Mouse (Mus musculus): ENCODE results near the gene Tm7sf3.
"Not testable (repeated sequence)": the region's sequence is repeated elsewhere in the genome, so short reads cannot be mapped to it uniquely, and the experiment has no call there.

The Tm7sf3 gene

DNA sequence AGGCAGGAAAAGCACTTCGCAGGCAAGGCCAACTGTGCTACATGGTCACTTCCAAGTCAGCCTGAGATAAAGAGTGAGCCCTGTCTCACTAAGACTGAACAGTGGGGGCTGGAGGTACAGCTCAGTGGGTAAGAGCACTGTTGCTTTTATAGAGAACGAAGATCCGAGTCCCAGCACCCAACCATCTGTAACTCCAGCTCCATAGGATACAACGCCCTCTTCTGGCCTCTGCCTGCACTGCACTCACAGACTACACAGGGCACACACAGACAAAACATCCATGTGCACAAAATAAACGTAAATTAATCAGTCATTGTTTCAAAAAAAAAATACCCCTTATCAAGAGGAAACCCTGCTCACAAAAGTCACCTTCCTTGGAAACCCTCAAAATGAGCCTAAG, 28.7 kb downstream of the Tm7sf3 start:
- DNase-seq (ENCODE audit: low spot score in 2 of 2): no peak

DNA sequence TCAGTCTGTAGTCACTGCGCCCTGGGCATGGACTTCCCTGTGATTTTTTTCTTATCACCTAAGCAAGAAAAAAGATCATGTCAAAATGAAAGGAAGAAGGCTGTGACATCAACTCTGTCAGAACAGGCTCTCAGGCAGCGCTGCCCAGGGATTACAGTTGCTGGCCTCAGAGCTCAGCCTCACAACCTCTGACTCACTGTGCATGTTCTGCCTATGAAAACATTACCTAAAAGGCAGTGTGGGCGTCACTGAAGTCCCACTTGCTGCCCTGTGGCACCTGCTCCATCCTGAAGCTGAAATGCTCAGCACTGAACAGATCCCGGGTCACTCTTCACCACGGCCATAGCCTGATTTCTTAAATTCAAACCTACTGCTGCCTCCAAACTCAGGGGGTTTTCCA, 29.9 kb downstream of the Tm7sf3 start:
- DNase-seq (ENCODE audit: low spot score in 2 of 2): no peak

DNA sequence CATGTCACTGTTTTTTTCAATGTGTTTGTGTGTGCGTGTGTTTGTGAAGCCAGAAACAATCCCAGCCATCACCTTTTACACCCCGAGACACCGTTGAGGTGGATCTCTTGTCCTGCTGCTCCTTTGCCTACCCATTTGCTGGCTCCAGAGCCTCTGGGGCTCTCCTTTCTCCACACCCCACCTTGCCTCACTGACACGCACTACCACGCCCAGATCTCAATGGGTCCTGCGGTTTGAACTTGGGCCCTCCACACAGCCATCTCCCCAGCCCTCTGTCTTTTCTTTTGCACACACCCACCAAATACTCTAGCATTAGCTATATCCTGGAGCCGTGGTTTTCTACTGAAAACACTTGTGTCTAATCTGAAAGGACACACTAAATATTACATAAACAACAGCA, 30.7 kb downstream of the Tm7sf3 start:
- no peak for DNase-seq (ENCODE audit: low spot score in 2 of 2)

DNA sequence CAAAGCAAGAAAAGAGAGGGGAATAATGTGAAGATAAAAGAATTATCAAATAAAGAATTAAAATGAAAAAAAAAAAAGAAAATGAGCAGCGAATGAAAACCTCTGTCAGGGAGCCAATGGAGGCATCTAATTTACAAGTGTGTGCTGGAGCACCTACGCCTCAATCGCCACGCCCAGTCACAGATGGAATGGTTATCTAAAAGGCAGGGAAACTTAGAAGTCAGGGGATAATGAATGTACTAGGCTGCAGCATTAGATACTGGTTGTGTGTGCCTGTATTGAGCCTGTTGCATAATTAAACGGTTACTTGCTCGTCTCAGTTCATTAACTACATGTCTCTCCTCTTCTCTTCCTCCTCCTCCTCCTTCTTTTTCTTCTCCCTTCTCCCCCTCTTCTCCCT, 31.2 kb downstream of the Tm7sf3 start:
- DNase-seq (ENCODE audit: low spot score in 2 of 2): no peak

DNA sequence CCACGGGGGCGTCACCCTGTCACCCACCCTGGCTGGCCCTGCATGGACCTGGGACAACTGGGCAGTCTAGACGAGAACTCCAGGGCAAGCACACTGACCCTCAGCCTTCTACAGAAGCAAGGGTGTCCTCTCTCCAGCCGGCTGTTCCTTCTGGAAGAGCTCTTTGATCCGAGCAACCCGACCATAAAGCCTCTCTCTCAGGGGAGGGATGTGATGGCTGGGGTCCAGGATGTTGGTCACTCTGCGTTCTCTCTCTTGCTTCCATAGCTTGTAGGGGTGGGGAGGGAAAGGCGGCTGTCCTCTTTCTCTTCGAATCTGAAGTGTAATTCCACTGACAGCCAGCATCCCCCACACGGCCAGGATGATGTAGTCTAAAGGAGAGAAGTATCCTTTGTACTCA, 39.0 kb downstream of the Tm7sf3 start:
- DNase-seq (ENCODE audit: low spot score in 2 of 2): no peak

DNA sequence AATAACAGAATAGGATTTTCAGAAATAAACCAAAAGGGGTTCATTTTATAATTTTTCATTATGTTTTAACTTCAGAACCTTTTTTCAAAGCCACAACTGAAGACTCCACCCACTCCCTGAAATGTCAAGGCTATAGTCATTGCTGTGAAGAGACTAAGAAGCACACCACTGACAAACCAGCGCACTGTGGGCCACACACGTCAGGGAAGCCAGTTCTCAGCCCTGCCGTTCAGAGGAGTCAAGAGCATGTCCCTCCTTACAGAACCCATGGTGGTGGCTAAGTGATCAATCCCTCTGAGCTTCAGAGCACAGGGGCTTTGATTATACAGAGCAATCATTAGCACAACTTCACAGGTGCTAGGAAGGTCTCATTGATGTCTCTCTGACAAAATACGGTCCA, 40.0 kb downstream of the Tm7sf3 start:
- DNase-seq (ENCODE audit: low spot score in 2 of 2): no peak

DNA sequence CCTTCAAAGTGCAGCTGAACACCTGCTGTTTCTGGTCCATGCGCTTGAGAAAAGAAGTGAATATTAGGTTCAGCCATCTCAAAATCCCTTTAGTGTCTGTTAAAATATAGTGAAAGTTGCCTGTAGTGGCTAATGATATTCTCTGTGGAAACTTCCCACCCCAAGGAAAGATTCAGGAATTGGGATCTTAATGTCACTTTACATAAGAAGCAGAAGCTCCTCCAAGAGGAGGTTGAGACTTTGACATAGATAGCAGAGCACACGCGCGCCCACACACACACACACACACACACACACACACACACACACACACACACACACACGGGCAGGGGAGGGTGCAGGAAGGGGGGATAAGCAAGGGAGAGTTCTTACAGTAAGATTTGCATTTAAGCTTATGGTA, 57.5 kb downstream of the Tm7sf3 start:
- no peak for DNase-seq (ENCODE audit: low spot score in 2 of 2)

DNA sequence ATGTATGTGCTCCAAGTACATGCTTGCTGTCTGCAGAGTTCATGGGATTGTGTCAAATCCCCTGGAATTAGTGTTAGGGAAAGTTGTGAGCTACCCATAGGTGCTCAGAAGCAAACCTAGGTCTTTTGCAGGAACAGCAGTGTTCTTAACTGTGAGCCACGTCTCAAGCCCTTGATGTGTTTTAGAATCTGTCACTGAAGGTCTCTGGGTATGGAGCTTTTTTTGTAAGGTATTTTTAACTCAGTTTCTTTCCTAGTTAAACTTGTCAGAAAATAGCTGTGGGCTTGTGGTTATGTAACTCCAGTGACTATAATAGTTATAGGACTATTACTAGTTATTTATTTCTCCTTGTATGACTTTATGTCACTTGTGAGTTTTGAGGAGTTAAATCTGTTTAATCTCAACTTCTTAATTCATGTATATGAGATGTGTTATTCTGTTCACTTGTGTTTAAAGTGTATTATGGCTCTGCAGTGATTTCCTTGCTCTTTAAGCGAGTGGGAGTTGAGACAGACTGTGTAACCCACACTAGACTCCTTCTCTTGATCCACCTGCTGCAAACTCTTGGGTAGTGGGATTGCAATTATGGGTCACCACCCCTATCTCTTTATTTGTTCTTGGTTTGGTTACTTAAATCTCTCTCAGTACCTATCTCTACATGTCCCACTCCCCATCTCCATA, 59.1 kb downstream of the Tm7sf3 start:
- no peak for DNase-seq (ENCODE audit: low spot score in 2 of 2)

DNA sequence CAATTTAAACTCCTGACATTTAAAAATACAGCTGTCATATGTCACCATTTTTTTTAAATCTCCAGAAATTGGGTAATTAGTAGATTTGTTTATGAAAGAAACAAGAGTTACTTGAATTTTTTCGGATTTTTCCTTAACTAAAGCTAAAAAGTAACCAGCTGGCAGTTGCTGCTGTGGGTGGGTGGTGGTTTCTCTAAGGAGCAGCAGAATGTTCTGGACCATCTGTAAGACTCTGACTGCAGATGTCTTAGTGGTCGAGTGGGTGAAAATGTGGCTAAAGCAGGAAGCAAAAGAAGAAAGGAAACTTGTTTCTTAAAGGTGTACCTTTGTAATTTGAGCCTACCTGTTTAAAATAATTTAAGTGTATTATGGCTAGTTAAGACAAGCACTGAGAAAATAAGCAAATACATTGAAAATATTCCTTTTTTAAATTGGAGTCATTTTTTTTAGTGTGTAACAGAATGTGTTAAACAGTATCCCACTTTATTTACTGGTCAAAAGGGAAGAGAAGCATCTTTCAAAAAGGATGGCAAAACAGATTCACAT, 62.2 kb downstream of the Tm7sf3 start:
- no peak for DNase-seq (ENCODE audit: low spot score in 2 of 2)

DNA sequence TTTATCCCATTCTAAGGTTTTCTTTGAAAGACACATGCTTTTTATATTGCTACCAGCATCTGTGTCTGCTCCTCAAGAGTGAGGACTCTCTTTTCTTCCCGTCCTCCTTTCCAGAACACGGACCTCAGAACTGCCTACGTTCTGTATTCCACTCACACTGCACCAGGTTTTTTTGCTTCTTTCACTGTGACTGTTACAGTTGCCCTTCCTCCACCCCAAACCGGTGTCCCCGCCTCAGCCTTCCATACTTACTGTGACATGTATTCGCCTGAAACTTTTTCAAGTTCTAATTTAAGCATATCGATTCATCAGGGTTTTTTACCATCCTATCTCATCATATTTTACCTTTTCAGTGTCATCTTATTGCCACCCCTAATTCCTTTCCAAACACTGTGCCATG, 64.0 kb downstream of the Tm7sf3 start:
- DNase-seq (ENCODE audit: low spot score in 2 of 2): no peak

DNA sequence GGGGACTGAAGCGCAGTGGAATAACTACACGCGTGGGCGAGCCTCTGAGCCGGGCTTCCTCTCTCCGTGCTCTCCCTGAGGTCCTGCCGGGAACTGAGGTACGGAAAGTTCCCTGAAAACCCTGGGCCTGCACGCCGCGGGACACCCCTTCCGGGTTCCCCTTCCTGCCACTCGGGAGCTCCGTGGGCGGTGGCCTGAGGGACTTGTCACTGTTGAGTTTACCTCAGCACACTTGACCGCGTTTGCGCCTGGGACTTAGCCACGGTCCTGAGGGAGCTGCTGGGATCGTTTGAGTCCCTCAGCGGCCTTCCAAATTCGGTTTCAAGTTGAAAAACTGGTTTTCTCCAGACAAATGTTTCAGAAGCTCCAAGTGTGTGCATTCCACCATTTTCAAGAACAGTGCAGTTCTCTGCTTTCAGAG, 64.5 kb downstream of the Tm7sf3 start:
- peak; percentile 58 to 65 for DNase-seq (ENCODE audit: low spot score in 2 of 2)

DNA sequence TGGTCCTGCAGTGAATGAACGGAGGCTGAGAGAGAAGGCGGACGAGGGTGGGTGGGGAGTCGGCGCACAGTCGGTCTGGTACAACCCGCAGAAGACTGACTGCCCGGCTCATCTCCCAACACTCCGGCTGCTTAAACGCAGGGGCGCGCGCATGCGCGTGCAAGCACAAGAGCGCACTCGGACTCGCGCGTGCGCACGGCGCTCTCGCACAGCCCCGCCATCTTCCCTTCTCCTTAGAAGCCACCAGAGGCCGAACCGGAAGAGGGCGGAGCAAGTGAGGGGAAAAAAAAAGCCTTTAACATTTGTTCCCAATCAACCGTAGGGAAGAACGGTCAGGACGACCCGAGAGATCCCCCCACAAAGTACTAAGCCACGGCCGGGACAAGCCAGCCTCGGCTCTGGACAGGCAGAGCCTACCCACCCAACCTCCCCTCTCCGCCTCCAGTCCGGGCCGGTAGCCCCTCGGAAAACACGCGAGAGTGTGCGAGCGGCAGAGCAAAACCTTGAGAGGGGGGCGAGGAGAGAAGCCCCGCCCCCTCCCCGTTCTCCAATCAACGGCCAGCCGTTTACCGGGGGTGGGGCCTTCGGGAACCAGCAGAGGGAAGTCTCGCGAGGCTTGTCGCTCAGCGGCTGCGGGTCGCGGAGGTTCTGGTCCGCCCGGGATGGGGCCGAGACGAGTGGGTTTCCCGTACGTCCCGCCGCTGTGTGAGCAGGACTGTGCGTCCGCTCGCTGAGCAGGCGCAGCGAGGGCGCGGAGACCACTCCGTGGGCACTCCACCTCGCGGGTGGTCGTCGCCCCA, 65.1 kb downstream of the Tm7sf3 start, which contains the start of gene Ints13:
Gene Ints13, minus strand, starts transcription at position 526 of the 800 bp plus-strand sequence.
- peak; percentile 89 to 95 for DNase-seq (ENCODE audit: low spot score in 2 of 2)

DNA sequence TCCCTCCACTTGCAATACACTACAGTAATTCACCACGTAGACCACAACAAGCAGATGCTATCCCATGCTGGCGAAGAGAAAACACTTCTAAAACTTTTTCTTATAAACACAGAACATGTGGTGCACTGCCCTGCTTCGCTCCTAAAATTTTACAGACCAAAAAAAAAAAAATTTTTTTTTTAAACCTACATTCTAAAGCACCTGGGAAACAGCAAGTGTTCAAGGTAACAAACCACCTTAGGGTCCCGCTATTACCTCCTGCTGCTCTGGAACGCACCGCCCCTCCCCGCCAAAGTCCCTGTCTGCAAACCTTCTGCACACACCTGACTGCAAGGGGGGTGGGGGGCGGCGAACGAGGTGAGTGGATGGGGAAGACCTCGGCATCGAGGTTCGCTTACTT, 65.7 kb downstream of the Tm7sf3 start, which contains the start of gene Fgfr1op2:
Gene Fgfr1op2, plus strand, starts transcription at position 301 of the 400 bp plus-strand sequence.
- no peak for DNase-seq (ENCODE audit: low spot score in 2 of 2)

DNA sequence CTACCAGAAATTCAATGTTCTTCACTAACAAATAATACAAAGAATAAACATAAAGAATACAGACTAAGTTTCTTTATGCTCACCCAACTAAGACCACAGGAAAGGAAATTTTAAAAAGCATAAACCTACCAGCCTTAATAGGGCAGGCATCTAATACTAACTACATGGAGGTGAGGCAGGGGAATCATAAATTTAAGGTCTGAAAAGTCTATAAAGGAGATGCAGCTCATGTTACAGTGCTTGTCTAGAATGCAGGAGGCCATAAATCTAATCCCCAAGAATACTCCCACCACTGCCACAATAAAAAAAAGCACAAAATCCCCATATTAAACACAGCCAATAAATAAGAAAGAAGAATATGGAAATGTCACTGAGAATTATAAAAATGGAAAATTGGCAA, 70.6 kb downstream of the Tm7sf3 start:
- no peak for DNase-seq (ENCODE audit: low spot score in 2 of 2)

DNA sequence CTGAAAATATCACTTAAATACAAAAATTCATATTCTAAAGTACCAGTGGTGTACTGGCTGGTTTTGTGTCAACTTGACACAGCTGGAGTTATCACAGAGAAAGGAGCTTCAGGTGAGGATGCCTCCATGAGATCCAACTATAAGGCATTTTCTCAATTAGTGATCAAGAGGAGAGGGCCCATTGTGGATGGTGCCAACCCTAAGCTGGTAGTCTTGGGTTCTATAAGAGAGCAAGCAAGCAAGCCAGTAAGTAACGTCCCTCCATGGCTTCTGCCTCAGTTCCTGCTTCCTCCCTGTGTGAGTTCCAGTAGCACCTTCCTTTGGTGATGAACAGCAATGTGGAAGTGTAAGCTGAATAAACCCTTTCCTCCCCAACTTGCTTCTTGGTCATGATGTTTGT, 80.2 kb downstream of the Tm7sf3 start:
- not testable (repeated sequence) for DNase-seq (ENCODE audit: low spot score in 2 of 2)
